Mouse (Mus musculus): ENCODE data around the gene Tspo2.

- no peak for TF ChIP-seq CTCF (conservative IDR thresholded peaks at IDR 0.05; ENCODE audit: insufficient read depth, insufficient read length, low read depth, low read length)
- TF ChIP-seq POLR2A (IDR thresholded peaks at IDR 0.05; ENCODE audit: low read depth, low read length): no peak
Measured at GRCm38 (mm10) chr17:48492621-48493020, 41.3 kb upstream of the Tspo2 start.
